Mouse (Mus musculus) adrenal gland, adult 18-20 months (tissue): ENCODE data around the gene Trim15. TPM values are rescaled to one million over a fixed set of nuclear protein-coding genes. Genes with fewer than 3 reads are reported as not detected.
"Not testable (repeated sequence)": the region's sequence is repeated elsewhere in the genome, so short reads cannot be mapped to it uniquely, and the experiment has no call there.

Source experiments
- DNase-seq, 2 experiments: peaks; one replicate each; pipeline ENCODE4 v3.0.0; 2021 to 2022; ENCODE audit warnings: low spot score in 2 of 2
- long read RNA-seq, 2 experiments: library from polyadenylated mRNA; stranded (forward); transcript quantifications; one replicate each; pipeline ENCODE4 v2.0.0; 2021
- total RNA-seq, 2 experiments: library from RNA; stranded (reverse); gene quantifications; 1 replicate in 1 of 2; 2 replicates in 1 of 2; pipeline ENCODE4 v1.2.3; 2021

Gene Trim15
- total RNA-seq: not detected
- long read RNA-seq, experiment 1: 0 reads
- long read RNA-seq, experiment 2: 0 reads

DNA sequence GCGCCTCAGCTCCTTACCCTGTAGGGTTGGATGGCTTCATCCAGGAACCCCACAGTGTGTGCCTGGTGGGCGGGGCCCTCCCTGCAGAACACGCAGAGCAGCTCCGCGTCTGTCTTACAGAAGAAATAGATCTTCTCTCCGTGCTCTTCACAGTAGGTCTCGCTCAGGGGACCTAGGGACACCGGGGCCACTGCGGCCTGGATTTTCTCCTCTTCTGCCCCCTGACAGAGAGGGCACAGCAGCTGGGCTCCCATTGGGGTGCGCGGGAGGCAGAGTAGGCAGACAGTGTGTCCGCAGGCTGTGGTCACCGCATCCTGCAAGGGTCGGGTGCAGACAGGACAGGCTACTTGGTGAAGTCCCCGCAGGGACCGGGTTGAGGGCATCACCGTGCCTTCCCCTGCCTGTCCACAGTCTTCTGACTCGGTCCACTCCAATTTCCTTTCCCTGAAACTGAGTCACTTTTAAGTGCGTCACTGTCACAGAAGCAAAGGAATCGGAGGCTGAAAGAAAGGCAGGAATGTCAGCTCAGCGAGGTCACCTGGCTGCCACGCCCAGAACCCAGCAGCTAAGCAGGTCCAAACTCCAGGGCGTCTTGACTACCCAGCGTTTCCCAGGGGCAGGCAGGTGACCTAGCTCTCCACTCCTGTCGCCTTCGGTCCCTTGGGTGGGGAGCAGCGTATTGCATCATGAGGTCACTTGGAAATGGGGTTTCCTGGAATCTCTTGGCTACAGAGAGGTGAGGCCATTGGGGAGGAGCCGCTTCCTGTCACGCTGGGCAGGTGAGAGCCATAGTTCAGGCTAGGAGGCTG is at the start of gene Trim15:
Trim15 (minus strand) TSS at position 492 of the 809 bp plus-strand sequence.
- no peak for DNase-seq

DNA sequence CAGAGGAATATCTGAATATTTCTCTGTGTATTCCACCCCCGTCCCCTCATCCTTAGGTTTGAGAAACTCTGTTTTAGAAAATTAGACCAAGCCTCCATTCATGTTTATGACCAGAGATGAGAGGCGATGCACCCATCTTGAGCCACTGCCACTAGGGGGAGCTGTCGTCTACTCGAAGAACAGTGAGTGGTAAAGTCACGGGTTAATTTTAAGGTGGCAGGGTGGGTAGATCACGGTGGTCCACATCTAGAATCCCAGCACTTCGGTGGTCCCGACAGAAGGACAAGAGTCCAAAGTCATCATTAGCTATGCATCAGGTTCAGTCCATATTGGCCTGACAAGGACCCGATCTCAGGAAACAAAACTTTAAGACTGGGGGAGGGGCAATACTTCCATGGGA is 48.1 kb upstream of the Trim15 start:
- peak; percentile 67 to 70 for DNase-seq

DNA sequence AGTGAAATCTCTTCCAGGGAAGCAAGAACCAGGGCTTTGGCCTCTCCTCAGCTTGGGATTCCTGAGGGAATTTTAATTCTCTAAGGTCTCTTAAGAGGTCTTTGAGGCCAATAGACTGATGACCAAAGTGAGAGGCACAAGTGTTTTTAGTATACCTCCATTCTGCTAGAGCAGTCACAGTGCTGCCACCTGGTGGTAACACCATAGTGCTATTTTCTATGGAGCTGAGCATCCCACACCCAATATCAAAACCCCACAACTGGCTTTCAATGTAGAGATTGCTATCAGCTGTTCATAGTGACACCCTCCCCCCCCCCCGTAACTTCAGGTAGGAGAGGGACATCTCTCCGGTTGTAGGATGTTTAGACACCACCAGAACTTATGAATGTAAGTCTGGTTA is 47.1 kb upstream of the Trim15 start:
- DNase-seq: peak; percentile 69 to 79

- DNase-seq: no peak
These were observed 45.0 kb upstream of the Trim15 start for GRCm38 (mm10) chr17:36912031-36912430.

GRCm38 (mm10) chr17:36909802-36910201 is 42.8 kb upstream of the Trim15 start:
- DNase-seq: no peak

GRCm38 (mm10) chr17:36908235-36908634 is 41.2 kb upstream of the Trim15 start:
- DNase-seq: no peak

DNA sequence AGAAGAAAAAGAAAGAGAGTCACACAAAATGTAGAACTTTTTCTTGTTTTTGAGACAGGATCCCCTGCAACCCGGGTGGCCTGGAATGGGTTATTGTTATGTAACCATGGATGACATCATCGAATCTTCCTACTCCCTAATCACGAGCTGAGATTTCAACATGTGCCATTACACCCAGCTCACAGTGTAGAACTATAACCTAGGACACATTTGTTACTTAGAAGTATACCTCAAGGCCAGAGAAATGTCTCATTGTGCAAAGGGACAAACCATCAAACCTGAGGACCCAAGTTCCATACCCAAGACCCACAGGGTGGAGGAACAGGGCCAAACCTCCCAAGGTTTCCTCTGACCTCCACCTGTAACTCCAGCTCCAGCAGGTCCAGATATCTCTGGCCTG is 36.6 kb upstream of the Trim15 start:
- no peak for DNase-seq

DNA sequence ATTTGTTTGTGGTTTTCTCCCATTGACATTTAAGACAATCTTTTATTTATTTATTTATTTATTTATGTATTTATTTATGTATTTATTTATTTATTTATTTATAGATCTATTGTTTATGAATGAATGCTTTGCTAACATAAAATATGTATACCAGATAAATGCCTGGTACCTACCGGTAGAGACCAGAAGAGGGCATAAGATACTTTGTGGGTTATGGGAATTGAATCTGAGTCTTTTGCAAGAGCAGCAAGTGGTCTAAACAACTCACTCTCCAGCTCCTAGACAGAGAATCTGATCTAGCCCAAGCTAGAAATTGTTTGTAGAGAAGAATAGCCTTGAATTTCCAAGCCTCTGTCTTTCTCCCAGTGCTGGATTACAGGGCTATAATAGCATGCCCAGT is 33.7 kb upstream of the Trim15 start:
- no peak for DNase-seq

- DNase-seq: no peak
These were observed 33.0 kb upstream of the Trim15 start for GRCm38 (mm10) chr17:36900001-36900400.

DNA sequence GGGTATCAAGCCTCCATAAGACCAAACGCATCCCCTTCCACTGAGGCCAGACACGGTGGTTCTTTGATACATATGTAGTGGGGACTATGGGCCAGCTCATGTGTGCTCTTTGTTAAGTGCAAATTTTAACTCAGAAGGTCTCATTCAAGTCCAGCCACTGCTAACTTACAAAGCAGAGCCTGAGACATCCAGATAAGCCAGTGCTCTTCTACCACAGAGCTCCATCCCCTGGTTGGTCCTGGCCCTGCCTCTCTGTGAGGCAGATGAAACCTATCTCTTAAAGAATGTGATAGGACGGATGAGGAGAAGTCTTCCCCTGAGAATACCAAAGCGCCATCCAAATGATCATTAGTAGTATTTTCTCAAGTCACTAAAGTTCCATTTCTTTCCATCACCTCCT is 32.4 kb upstream of the Trim15 start:
- DNase-seq: no peak

- no peak for DNase-seq
These were observed 30.7 kb upstream of the Trim15 start, which contains the start of gene Trim31 for GRCm38 (mm10) chr17:36897552-36898205. Trim31 (plus strand) TSS chr17:36898118.

DNA sequence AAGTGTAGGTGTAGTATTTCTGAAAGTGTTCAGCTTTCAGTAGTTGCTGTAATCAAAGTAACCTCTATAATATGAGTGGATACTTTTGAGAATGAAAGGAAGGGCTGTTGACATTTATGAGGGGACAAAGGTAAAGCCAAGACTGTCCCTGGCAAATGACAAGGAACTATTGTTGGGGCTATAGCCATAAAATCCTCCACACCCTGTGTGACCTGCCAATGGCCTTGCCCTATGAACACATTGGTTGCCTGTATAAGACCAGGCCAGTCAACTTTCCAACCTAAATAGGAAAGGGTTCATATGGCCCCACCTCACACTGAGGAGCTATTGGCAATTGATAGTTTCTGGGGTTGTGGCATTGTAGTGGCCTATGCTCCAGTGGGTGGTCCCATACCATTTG is 30.1 kb upstream of the Trim15 start:
- no peak for DNase-seq

- DNase-seq: peak; percentile 30 to 32
These were observed 29.6 kb upstream of the Trim15 start for GRCm38 (mm10) chr17:36896583-36896982.

- DNase-seq: no peak
These were observed 26.4 kb upstream of the Trim15 start for GRCm38 (mm10) chr17:36893387-36893786.

- peak; percentile 22 to 38 for DNase-seq
These were observed 25.4 kb upstream of the Trim15 start for GRCm38 (mm10) chr17:36892362-36892761.

DNA sequence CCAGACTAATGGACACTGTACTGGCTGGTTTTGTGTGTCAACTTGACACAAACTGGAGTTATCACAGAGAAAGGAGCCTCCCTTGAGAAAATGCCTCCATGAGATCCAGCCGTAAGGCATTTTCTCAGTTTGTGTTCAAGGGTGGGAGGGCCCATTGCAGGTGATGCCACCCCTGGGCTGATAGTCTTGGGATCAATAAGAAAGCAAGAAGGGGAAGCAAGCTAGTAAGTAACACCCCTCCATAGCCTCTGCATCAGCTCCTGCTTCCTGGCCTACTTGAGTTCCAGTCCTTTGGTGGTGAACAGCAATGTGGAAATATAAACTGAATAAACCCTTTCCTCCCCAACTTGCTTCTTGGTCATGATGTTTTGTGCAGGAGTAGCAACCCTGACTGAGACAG is 24.5 kb upstream of the Trim15 start:
- DNase-seq: not testable (repeated sequence)

- no peak for DNase-seq
These were observed 23.3 kb upstream of the Trim15 start, which contains the start of gene Trim40 for GRCm38 (mm10) chr17:36890073-36890903. Trim40 (minus strand) TSS chr17:36890123.

DNA sequence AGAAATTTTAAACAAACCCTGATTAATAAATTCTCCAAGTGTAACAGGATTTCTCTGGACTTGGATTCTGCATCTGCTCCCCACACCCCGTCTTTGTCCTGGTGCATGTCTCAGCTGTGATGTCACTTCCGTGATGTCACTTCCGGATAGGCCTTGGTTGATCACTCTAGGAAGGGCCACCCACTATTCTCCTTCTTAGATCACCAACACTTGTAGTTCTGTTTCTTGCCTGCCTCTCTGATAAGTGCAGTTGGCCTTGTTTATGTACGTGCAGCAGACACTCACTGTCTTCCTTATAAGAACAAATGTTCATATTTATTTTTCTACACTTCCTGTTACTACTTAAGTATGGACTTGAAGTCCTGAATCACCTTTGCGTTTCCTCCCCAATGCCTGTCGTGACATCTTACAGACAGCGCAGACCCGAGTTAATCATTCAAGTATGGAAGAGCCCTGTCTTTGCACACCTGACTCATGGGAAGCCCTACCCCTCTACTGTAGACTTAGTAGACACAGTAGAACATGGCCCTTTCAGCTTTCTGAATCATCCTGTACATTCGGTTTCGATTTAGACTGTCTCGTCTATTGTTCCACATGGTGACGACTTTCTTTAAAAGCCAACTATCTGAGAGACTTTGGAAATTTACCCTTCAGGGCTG is 18.3 kb upstream of the Trim15 start:
- DNase-seq: no peak

DNA sequence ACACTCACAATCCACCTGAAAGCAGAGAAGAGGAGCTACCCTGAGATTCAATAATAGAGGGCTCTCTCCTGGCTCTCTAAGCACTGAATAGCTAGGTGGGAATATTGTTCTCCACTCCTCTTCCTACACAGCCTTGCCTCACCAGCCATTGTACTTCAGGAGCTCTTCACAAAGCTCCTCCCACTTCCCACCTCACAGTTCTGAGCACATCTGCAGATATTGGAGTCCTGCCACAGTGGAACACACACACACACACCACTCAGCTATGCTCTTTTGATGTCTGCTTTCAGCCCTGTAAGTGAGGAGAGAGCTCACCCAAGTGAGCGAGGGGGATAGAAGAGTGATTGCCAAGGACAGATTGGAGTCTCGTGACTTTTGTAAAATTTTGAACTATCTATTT is 16.3 kb upstream of the Trim15 start:
- no peak for DNase-seq

DNA sequence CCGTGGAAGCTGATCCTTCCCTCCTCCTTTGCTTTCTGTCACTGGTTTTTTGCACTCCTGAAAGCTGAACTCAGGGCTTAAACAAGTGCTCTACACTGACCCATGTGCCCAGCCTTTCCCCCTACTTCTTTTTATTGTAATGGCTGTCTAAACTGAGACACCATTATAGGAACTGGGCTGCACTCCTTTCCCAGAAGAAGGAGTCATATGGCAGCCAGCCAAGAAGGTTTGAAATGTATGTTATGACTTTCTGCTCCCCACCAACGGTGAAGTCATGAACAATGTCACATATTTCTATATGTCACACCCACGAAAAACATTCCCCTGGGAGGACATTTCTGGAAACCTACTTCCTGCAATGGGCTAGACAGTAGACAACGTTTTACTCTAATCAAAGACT is 7.6 kb upstream of the Trim15 start:
- DNase-seq: no peak
